Mouse (Mus musculus) hindbrain, embryonic 16.5 days (tissue): ENCODE measurements around the gene Slitrk6. TPM values are rescaled to one million over a fixed set of nuclear protein-coding genes. Genes with fewer than 3 reads are reported as not detected.

ENCODE experiments used
- ATAC-seq: fragments of 200-750 bp; cut with Nextera tagmentation; 2 replicates; pipeline ENCODE4 v1.8.0; 2017; ENCODE audit warnings: moderate TSS enrichment, moderate library complexity
- H3K27ac ChIP-seq: fragments of 300-500 bp; sonication (generic); 2 replicates; pipeline ENCODE4 v1.5.1; 2014; ENCODE audit warnings: low read depth, mild to moderate bottlenecking, control low read depth, low read length, moderate library complexity
- H3K27me3 ChIP-seq: fragments of 300-500 bp; sonication (generic); replicated peaks from 2 replicates; pipeline ENCODE4 v1.6.1; 2014; ENCODE audit warnings: low read length; ENCODE audit not compliant: control insufficient read depth, insufficient read depth
- H3K36me3 ChIP-seq: fragments of 300-500 bp; sonication (generic); 2 replicates; pipeline ENCODE4 v1.6.1; 2014; ENCODE audit warnings: mild to moderate bottlenecking, low read length, moderate library complexity, mixed read lengths; ENCODE audit not compliant: control insufficient read depth, insufficient read depth
- H3K4me1 ChIP-seq: fragments of 300-500 bp; sonication (generic); 2 replicates; pipeline ENCODE4 v1.6.1; 2014; ENCODE audit warnings: low read depth, low read length; ENCODE audit not compliant: control insufficient read depth, insufficient read depth
- H3K4me2 ChIP-seq: fragments of 300-500 bp; sonication (generic); 2 replicates; pipeline ENCODE4 v1.6.1; 2014; ENCODE audit warnings: mild to moderate bottlenecking, low read length, control low read depth, moderate library complexity
- H3K4me3 ChIP-seq: fragments of 300-500 bp; sonication (generic); 2 replicates; pipeline ENCODE4 v1.5.1; 2014; ENCODE audit warnings: mild to moderate bottlenecking, low read length, control low read depth, moderate library complexity
- H3K9ac ChIP-seq: fragments of 300-500 bp; sonication (generic); 2 replicates; pipeline ENCODE4 v1.6.1; 2014; ENCODE audit warnings: low read depth, mild to moderate bottlenecking, control low read depth, low read length, moderate library complexity
- H3K9me3 ChIP-seq: fragments of 300-500 bp; sonication (generic); 2 replicates; pipeline ENCODE4 v1.6.1; 2014; ENCODE audit warnings: mild to moderate bottlenecking, low read length, moderate library complexity; ENCODE audit not compliant: control insufficient read depth
- WGBS: fragments of 180-500 bp; shearing (Covaris S2); extraction: QIAGEN DNeasy Blood & Tissue Kit; methylation state at CpG from one replicate; pipeline ENCODE4 v1.1.7; 2014; 5-methylcytosine and 5-hydroxymethylcytosine counted together
- polyA plus RNA-seq: library from polyadenylated mRNA; unstranded; fragments of >200 nt; fragmentation: Nextera tagmentation; extraction: Ambion mirVana; gene quantifications from 2 replicates; pipeline ENCODE4 v1.2.1, GENCODE M21; 2015

Slitrk6 gene
- polyA plus RNA-seq: 3.0 and 3.3 TPM in 2 replicates

- H3K9me3 ChIP-seq: 0 out of 2 replicates have a peak, but pooled peaks cover 5% of the 10 kb centered on the region
- peak; percentile 97 for ATAC-seq
- no peaks in the 10 kb centered on the region for H3K4me1 ChIP-seq
- WGBS: 21% methylated on average over 11 of the region's 11 CpGs
- peak within 1 kb of the TSS; percentile 63 for H3K4me2 ChIP-seq
- H3K27ac ChIP-seq: no peak within 1 kb of the TSS
- peak within 1 kb of the TSS; percentile 53 for H3K9ac ChIP-seq
- H3K4me3 ChIP-seq: peak within 1 kb of the TSS; percentile 41
- no peaks in the 10 kb centered on the region for H3K36me3 ChIP-seq
- H3K27me3 ChIP-seq: no peaks in the 10 kb centered on the region
These were observed at the start of gene Slitrk6 for GRCm38 (mm10) chr14:110754484-110755307. Gene Slitrk6, minus strand, starts transcription at chr14:110755149.

- Histone ChIP-seq H3K27ac (no peak overlapping the region), H3K4me1 (no peaks in the 10 kb centered on the region), H3K9ac (no peak overlapping the region), H3K9me3 (no peaks in the 10 kb centered on the region), H3K4me2 (no peak overlapping the region), H3K36me3 (no peaks in the 10 kb centered on the region), H3K4me3 (no peak overlapping the region), H3K27me3 (no peaks in the 10 kb centered on the region)
- no peak for ATAC-seq
These were observed 22.6 kb upstream of the Slitrk6 start for GRCm38 (mm10) chr14:110777546-110777945.

DNA sequence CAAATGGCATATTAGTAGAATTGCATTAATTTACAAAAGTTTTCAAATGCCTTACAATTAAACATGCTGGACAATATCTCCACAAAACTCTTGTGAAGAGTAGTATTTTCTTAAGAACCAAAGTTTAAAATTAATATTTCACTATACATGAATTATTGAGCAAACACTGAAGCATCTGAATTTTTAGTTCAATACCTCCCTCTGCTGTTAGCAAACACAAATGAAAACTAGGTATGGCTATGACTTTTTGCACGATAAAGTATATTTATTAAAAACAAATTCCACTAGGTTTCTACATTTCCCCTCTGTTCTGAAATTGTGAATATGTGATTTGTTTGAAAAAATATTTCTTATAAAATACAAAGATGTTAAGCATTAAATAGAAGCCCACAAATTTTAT lies 15.7 kb upstream of the Slitrk6 start:
- H3K27ac ChIP-seq: no peak overlapping the region
- no peak for ATAC-seq
- no peak overlapping the region for H3K9ac ChIP-seq
- no peak overlapping the region for H3K4me2 ChIP-seq
- H3K36me3 ChIP-seq: no peaks in the 10 kb centered on the region
- no peak overlapping the region for H3K4me3 ChIP-seq
- WGBS: 82% methylated on average over 1 of the region's 1 CpGs
- no peaks in the 10 kb centered on the region for H3K4me1 ChIP-seq
- no peaks in the 10 kb centered on the region for H3K27me3 ChIP-seq
- no peaks in the 10 kb centered on the region for H3K9me3 ChIP-seq

DNA sequence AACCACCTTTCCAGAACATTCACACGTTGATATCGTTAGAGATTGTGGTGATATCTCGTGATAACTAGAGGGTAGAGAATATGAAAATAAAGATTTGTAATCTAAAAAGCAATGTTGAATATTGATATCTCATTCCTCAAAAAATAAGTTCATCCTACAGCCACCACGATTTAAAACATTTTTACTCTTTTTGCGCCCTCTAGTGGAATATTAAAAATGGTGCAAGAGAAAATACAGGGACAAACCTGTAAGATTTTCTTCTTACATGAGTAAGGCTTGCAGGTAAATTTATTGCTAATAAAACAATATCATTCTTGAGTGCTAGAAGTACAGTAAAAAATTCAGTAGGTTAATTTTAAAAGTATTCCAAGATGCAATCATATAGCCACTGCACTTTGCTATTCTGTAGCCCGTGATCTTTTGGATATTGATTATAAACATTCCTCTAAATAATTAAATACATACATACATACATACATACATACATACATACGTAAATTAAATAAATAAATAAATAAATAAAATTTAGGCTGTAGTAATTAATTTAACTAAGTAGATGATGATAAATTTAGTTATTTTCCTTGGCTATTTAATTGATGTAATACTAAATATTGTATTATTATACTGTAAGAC lies 7.8 kb upstream of the Slitrk6 start:
- H3K27ac ChIP-seq: no peak overlapping the region
- no peak overlapping the region for H3K9ac ChIP-seq
- H3K4me1 ChIP-seq: no peaks in the 10 kb centered on the region
- no peaks in the 10 kb centered on the region for H3K36me3 ChIP-seq
- H3K27me3 ChIP-seq: no peaks in the 10 kb centered on the region
- ATAC-seq: no peak
- WGBS: 22% methylated on average over 7 of the region's 7 CpGs
- no peak overlapping the region for H3K4me2 ChIP-seq
- no peaks in the 10 kb centered on the region for H3K9me3 ChIP-seq
- no peak overlapping the region for H3K4me3 ChIP-seq

GRCm38 (mm10) chr14:110760909-110761308 lies 6.0 kb upstream of the Slitrk6 start:
- no peaks in the 10 kb centered on the region for H3K27me3 ChIP-seq
- H3K27ac ChIP-seq: no peak overlapping the region
- H3K9me3 ChIP-seq: no peaks in the 10 kb centered on the region
- no peak overlapping the region for H3K4me3 ChIP-seq
- 71% methylated on average over 1 of the region's 1 CpGs for WGBS
- H3K4me2 ChIP-seq: no peak overlapping the region
- no peaks in the 10 kb centered on the region for H3K36me3 ChIP-seq
- H3K4me1 ChIP-seq: no peaks in the 10 kb centered on the region
- ATAC-seq: no peak
- no peak overlapping the region for H3K9ac ChIP-seq

DNA sequence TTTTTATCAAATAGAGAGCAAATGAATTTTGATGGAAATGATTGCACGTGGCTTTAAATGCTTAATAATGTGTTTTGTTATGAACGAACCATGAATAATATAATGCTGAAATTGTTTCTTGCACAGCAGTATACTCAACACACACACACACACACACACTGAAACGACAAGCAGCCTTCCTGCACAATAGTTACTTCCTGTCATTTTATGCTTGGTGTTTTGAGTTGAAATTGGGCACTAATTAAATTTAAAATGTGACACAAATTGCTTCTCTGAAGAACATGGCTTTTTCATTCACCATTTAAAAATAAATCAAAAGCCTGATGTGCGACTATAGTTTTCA lies 330 bp upstream of the Slitrk6 start:
- Histone ChIP-seq H3K9me3 (0 out of 2 replicates have a peak, but pooled peaks cover 5% of the 10 kb centered on the region), H3K27ac (no peak overlapping the region), H3K4me3 (peak overlapping the region; percentile 41), H3K36me3 (no peaks in the 10 kb centered on the region), H3K27me3 (no peaks in the 10 kb centered on the region), H3K4me1 (no peaks in the 10 kb centered on the region), H3K4me2 (peak overlapping the region; percentile 63), H3K9ac (no peak overlapping the region)
- peak; percentile 73 for ATAC-seq
- 33% methylated on average over 4 of the region's 4 CpGs for WGBS

DNA sequence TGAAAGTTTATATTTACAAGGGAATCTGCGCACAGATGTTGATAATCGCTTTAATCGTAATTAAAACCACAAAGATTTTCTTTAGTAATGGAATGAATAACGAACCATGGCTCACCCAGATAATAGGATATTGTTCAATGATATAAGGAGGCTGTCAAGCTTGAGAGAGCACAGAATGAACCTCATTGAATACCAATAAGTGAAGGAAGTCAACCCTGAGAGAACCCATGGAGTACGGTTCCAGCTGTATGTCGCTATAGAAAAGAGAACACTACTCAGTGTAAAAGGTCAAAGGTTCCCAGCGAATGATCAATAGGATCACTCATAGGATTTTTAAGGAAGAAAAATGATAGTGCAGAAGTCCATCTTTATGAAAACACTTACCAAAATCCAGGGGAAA lies 15.1 kb downstream of the Slitrk6 start:
- H3K4me1 ChIP-seq: no peaks in the 10 kb centered on the region
- H3K9ac ChIP-seq: no peak overlapping the region
- H3K27ac ChIP-seq: no peak overlapping the region
- 17% methylated on average over 7 of the region's 7 CpGs for WGBS
- ATAC-seq: no peak
- H3K9me3 ChIP-seq: no peaks in the 10 kb centered on the region
- no peak overlapping the region for H3K4me2 ChIP-seq
- H3K27me3 ChIP-seq: no peaks in the 10 kb centered on the region
- H3K4me3 ChIP-seq: no peak overlapping the region
- H3K36me3 ChIP-seq: no peaks in the 10 kb centered on the region

DNA sequence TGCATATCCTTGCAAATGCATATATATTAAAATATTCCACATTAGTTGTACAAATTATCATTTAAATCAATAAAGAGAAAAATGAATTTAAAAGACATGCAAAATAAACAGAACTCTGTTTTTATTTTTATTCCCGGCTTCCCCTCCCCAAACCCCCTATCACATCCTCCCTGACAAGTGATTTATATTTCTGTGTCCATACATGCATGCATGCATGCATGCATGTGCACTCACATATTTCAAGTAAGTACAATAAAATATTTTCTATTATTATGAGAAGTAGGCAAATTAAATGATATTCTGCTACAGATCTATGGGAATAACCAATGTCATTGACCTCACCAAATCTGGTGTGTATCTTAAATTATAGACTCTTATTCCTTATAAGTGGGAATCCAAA lies 15.6 kb downstream of the Slitrk6 start:
- ATAC-seq: no peak
- Histone ChIP-seq H3K27ac (no peak overlapping the region), H3K4me2 (no peak overlapping the region), H3K9me3 (no peaks in the 10 kb centered on the region), H3K9ac (no peak overlapping the region), H3K4me1 (no peaks in the 10 kb centered on the region), H3K4me3 (no peak overlapping the region), H3K36me3 (no peaks in the 10 kb centered on the region), H3K27me3 (no peaks in the 10 kb centered on the region)
- WGBS: 62% methylated on average over 1 of the region's 1 CpGs

- Histone ChIP-seq H3K9ac (no peak overlapping the region), H3K36me3 (no peaks in the 10 kb centered on the region), H3K4me3 (no peak overlapping the region), H3K9me3 (no peaks in the 10 kb centered on the region), H3K27ac (no peak overlapping the region), H3K4me2 (no peak overlapping the region), H3K4me1 (no peaks in the 10 kb centered on the region), H3K27me3 (no peaks in the 10 kb centered on the region)
- no peak for ATAC-seq
- WGBS: 34% methylated on average over 4 of the region's 4 CpGs
These were observed 26.5 kb downstream of the Slitrk6 start for GRCm38 (mm10) chr14:110728344-110728910.
